Mouse (Mus musculus) MEL (cell line): ENCODE measurements around the gene Fam160b1. TPM values are rescaled to one million over a fixed set of nuclear protein-coding genes. Genes with fewer than 3 reads are reported as not detected.

Experiments used
- DNase-seq: peaks from one replicate; pipeline ENCODE4 v3.0.0; 2011; ENCODE audit warnings: low read depth, low spot score
- H3K27ac ChIP-seq: 2 replicates; pipeline ENCODE4 v1.5.1; 2012; ENCODE audit warnings: low read depth, mild to moderate bottlenecking, control low read depth, low read length, moderate library complexity; ENCODE audit not compliant: control insufficient read depth
- H3K27me3 ChIP-seq, 2 experiments: fragments of 150-350 bp in 1 of 2; sonication (generic) in 1 of 2; 2 replicates each; pipeline ENCODE4 v1.6.1; 2012; ENCODE audit warnings: low read length in 2 of 2, mild to moderate bottlenecking in 2 of 2, improper control_type of control experiment in 1 of 2, moderate library complexity in 1 of 2; ENCODE audit not compliant: insufficient read depth in 2 of 2, control insufficient read depth in 1 of 2
- H3K36me3 ChIP-seq, 2 experiments: 2 replicates each; pipeline ENCODE4 v1.6.1; 2012 to 2014; ENCODE audit warnings: low read length in 2 of 2, improper control_type of control experiment in 1 of 2, inconsistent platforms in 1 of 2, mild to moderate bottlenecking in 1 of 2; ENCODE audit not compliant: insufficient read depth in 2 of 2, control insufficient read depth in 1 of 2
- H3K4me1 ChIP-seq, 2 experiments: fragments of 150-350 bp in 1 of 2; sonication (generic) in 1 of 2; 2 replicates each; pipeline ENCODE4 v1.6.1; 2012; ENCODE audit warnings: low read length in 2 of 2, improper control_type of control experiment in 1 of 2, mild to moderate bottlenecking in 1 of 2; ENCODE audit not compliant: insufficient read depth in 2 of 2, control insufficient read depth in 1 of 2
- H3K4me3 ChIP-seq, 2 experiments: fragments of 150-350 bp in 1 of 2; sonication (generic) in 1 of 2; 2 replicates each; pipeline ENCODE4 v1.5.1; 2012; ENCODE audit warnings: low read depth in 2 of 2, low read length in 2 of 2, mild to moderate bottlenecking in 2 of 2, moderate library complexity in 2 of 2, control low read depth in 1 of 2, improper control_type of control experiment in 1 of 2; ENCODE audit not compliant: control insufficient read depth in 1 of 2, insufficient read depth in 1 of 2
- H3K79me2 ChIP-seq: 2 replicates; pipeline ENCODE4 v1.6.1; 2012; ENCODE audit warnings: mild to moderate bottlenecking, low read length, moderate library complexity; ENCODE audit not compliant: control insufficient read depth, poor library complexity, insufficient read depth
- H3K9ac ChIP-seq: 2 replicates; pipeline ENCODE4 v1.6.1; 2012; ENCODE audit warnings: low read depth, mild to moderate bottlenecking, control low read depth, low read length, moderate library complexity; ENCODE audit not compliant: control insufficient read depth, poor library complexity, severe bottlenecking
- H3K9me3 ChIP-seq: fragments of 150-350 bp; sonication (generic); replicated peaks from 2 replicates; pipeline ENCODE4 v1.6.1; 2012; ENCODE audit warnings: mild to moderate bottlenecking, low read length, improper control_type of control experiment, moderate library complexity; ENCODE audit not compliant: insufficient read depth
- CHD1 ChIP-seq: IDR thresholded peaks from 2 replicates; pipeline ENCODE4 v1.6.1; 2012; ENCODE audit warnings: low read depth, mild to moderate bottlenecking, inconsistent platforms, low read length, improper control_type of control experiment
- E2F4 ChIP-seq: IDR thresholded peaks from 2 replicates; pipeline ENCODE4 v1.6.1; 2011; ENCODE audit warnings: low read depth, low read length, improper control_type of control experiment, borderline replicate concordance
- ELF1 ChIP-seq: IDR thresholded peaks from 2 replicates; pipeline ENCODE4 v1.6.1; 2014; ENCODE audit warnings: low read depth, mild to moderate bottlenecking, inconsistent platforms, low read length, improper control_type of control experiment, moderate library complexity
- EP300 ChIP-seq, 2 experiments: IDR thresholded peaks; 2 replicates each; pipeline ENCODE4 v1.6.1; 2011; ENCODE audit warnings: improper control_type of control experiment in 2 of 2, low read length in 2 of 2, low read depth in 1 of 2, mild to moderate bottlenecking in 1 of 2
- ETS1 ChIP-seq: IDR thresholded peaks from 2 replicates; pipeline ENCODE4 v1.6.1; 2012; ENCODE audit warnings: low read depth, mild to moderate bottlenecking, inconsistent platforms, low read length, improper control_type of control experiment, moderate library complexity
- GABPA ChIP-seq: IDR thresholded peaks from 2 replicates; pipeline ENCODE4 v1.6.1; 2012; ENCODE audit warnings: low read depth, mild to moderate bottlenecking, inconsistent platforms, low read length, improper control_type of control experiment, moderate library complexity
- MAZ ChIP-seq: IDR thresholded peaks from 2 replicates; pipeline ENCODE4 v1.6.1; 2012; ENCODE audit warnings: low read depth, mild to moderate bottlenecking, inconsistent platforms, low read length, improper control_type of control experiment
- MEF2A ChIP-seq: IDR thresholded peaks from 2 replicates; pipeline ENCODE4 v1.6.1; 2014; ENCODE audit warnings: low read depth, mild to moderate bottlenecking, inconsistent platforms, low read length, improper control_type of control experiment; ENCODE audit not compliant: poor library complexity, insufficient replicate concordance, severe bottlenecking; ENCODE audit errors: extremely low read depth
- MYC ChIP-seq: IDR thresholded peaks from 2 replicates; pipeline ENCODE4 v1.6.1; 2011; ENCODE audit warnings: low read depth, mild to moderate bottlenecking, low read length, improper control_type of control experiment, moderate library complexity
- NRF1 ChIP-seq: IDR thresholded peaks from 2 replicates; pipeline ENCODE4 v1.6.1; 2014; ENCODE audit warnings: low read depth, mild to moderate bottlenecking, inconsistent platforms, low read length, improper control_type of control experiment, moderate library complexity; ENCODE audit not compliant: poor library complexity, insufficient read depth, severe bottlenecking
- POLR2A ChIP-seq, 2 experiments: IDR thresholded peaks; 2 replicates each; pipeline ENCODE4 v1.6.1; 2011 to 2012; ENCODE audit warnings: low read length in 2 of 2, mild to moderate bottlenecking in 2 of 2, control low read depth in 1 of 2, improper control_type of control experiment in 1 of 2, low read depth in 1 of 2, moderate library complexity in 1 of 2; ENCODE audit not compliant: control insufficient read depth in 1 of 2, insufficient read depth in 1 of 2, poor library complexity in 1 of 2
- POLR2AphosphoS2 ChIP-seq: IDR thresholded peaks from 2 replicates; pipeline ENCODE4 v1.6.1; 2011; ENCODE audit warnings: low read length, improper control_type of control experiment
- POLR2AphosphoS5 ChIP-seq: IDR thresholded peaks from 2 replicates; pipeline ENCODE4 v1.6.1; 2012; ENCODE audit warnings: low read depth, borderline replicate concordance, mild to moderate bottlenecking, inconsistent platforms, low read length, moderate library complexity, mixed read lengths
- SMC3 ChIP-seq: IDR thresholded peaks from 2 replicates; pipeline ENCODE4 v1.6.1; 2011; ENCODE audit warnings: low read depth, low read length, improper control_type of control experiment
- TAL1 ChIP-seq: IDR thresholded peaks from 2 replicates; pipeline ENCODE4 v1.6.1; 2012; ENCODE audit warnings: mild to moderate bottlenecking, inconsistent platforms, low read length, moderate library complexity, mixed read lengths
- TCF12 ChIP-seq: IDR thresholded peaks from 2 replicates; pipeline ENCODE4 v1.6.1; 2014; ENCODE audit warnings: low read depth, mild to moderate bottlenecking, inconsistent platforms, low read length, improper control_type of control experiment, moderate library complexity
- ZC3H11A ChIP-seq: IDR thresholded peaks from 2 replicates; pipeline ENCODE4 v1.6.1; 2012; ENCODE audit warnings: low read depth, mild to moderate bottlenecking, inconsistent platforms, low read length, improper control_type of control experiment
- polyA plus RNA-seq, 2 experiments: library from polyadenylated mRNA; stranded (reverse) in 1 of 2; unstranded in 1 of 2; fragments of >175 nt in 1 of 2; fragments of >200 nt in 1 of 2; gene quantifications; 2 replicates each; pipeline versions ENCODE4 v1.2.1 to v1.2.4; 2012; ENCODE audit warnings: low replicate concordance in 2 of 2, low read depth in 1 of 2; ENCODE audit not compliant: insufficient read length in 2 of 2, insufficient read depth in 1 of 2, missing spikeins in 1 of 2
- total RNA-seq: library from RNA; depleted of rRNA; stranded (reverse); fragments of 300-350 nt; gene quantifications from 2 replicates; pipeline ENCODE4 v1.2.3, GENCODE M21; 2012; rRNA removed

Gene Fam160b1
- total and polyA plus RNA-seq, 3 experiments = 8.6 to 28.3 (median 19.0) TPM

GRCm38 (mm10) chr19:57437042-57437441, 76.6 kb downstream of the Fam160b1 start:
- no peak overlapping the region for H3K9ac ChIP-seq
- no peak for TF ChIP-seq TAL1
- TF ChIP-seq NRF1 = no peak
- no peak for TF ChIP-seq ZC3H11A
- TF ChIP-seq POLR2AphosphoS5 = no peak
- TF ChIP-seq ETS1 = no peak
- TF ChIP-seq TCF12 = no peak
- TF ChIP-seq ELF1 = no peak
- TF ChIP-seq SMC3 = no peak
- no peak for TF ChIP-seq GABPA
- no peak for TF ChIP-seq E2F4
- no peak for TF ChIP-seq MYC
- TF ChIP-seq POLR2AphosphoS2 = no peak
- no peak for TF ChIP-seq EP300 (IDR thresholded peaks at IDR 0.05; ENCODE audit: low read depth in 1 of 2, low read length in 2 of 2)
- no peak for TF ChIP-seq MEF2A
- TF ChIP-seq MAZ = no peak
- TF ChIP-seq POLR2A (IDR thresholded peaks at IDR 0.05; ENCODE audit: control insufficient read depth in 1 of 2, insufficient read depth in 1 of 2, low read depth in 1 of 2, low read length in 2 of 2, poor library complexity in 1 of 2) = no peak
- no peak for TF ChIP-seq CHD1
- no peak overlapping the region for H3K4me3 ChIP-seq
- no peaks in the 10 kb centered on the region for H3K36me3 ChIP-seq
- H3K27ac ChIP-seq = no peak overlapping the region
- peaks cover 6% of the 10 kb centered on the region in 2 experiments; a peak in 3 of 4 replicates for H3K27me3 ChIP-seq
- no peaks in the 10 kb centered on the region for H3K79me2 ChIP-seq
- no peaks in the 10 kb centered on the region for H3K9me3 ChIP-seq
- H3K4me1 ChIP-seq = no peaks in the 10 kb centered on the region
- DNase-seq = no peak

Other genes starting within 250 kb of the Fam160b1 start
- gene Ablim1, start 45.8 kb upstream of the Fam160b1 start, total RNA-seq = not detected in 2 replicates
- not detected for gene Ablim1, start 45.8 kb upstream of the Fam160b1 start, polyA plus RNA-seq
- gene Trub1, start 92.2 kb downstream of the Fam160b1 start, total RNA-seq = 31.9 and 41.6 TPM in 2 replicates
- 10 to 100 TPM in 1 of 2 experiments, not detected in 1; 38.2 TPM for gene Trub1, start 92.2 kb downstream of the Fam160b1 start, polyA plus RNA-seq